Mouse (Mus musculus) left cerebral cortex, adult 9 months (tissue): ENCODE measurements around the gene Il13.
A peak's percentile ranks its signal among the peaks of the same experiment; 100 is the strongest.

ENCODE experiments used
- DNase-seq, 2 experiments: peaks; one replicate each; pipeline ENCODE4 v3.0.0; 2022; ENCODE audit warnings: low spot score in 2 of 2

Gene Il13

GRCm38 (mm10) chr11:53632122-53632733, 2.3 kb downstream of the Il13 start:
- no peak for DNase-seq

GRCm38 (mm10) chr11:53627859-53628258, 6.6 kb downstream of the Il13 start:
- DNase-seq = peak; percentile 11 to 87

DNA sequence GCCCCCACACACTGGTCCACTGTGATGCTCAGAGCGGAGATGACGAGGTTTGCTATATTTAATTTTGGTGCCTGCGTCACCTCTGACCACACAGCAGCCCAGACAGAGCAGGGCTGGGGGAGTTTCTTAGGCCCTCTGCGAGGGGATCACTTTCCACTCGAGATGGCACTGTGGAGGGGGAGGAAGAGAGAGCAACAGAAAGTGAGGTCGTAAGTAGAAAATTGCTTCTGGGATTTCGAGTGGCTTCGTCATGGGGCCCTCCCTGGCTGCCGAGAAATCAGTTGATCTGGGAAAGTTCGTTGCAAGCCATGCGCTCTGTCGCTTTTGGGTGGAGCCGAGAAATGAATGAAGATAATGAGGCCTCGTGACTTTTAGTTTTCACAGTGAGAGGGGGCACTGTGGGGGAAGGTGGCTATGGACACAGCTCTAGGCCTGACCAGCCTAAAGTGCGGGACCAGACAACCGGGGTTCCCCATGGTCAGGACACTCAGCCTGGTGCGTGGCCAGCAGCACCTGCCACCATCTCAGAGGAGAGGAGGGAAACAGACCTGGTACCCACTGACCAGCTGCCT, 7.6 kb downstream of the Il13 start:
- no peak for DNase-seq

DNA sequence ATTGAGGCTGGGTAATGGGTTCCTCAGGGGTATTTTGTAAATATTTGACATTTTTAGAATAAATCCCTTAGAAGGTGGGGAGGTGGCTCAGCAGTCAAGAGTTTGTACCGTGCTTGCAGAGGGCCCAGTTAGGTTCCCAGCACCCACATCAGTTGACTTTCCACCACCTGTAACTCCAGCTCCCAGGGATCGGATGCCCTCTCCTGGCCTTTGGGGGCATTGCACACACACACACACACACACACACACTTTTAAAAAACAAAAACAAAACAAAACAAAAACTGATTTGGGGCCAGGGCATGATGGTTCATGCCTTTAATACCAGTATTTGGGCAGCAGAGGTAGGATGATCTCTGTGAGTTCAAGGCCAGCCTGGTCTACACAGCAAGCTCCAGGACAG, 10.4 kb downstream of the Il13 start:
- no peak for DNase-seq

DNA sequence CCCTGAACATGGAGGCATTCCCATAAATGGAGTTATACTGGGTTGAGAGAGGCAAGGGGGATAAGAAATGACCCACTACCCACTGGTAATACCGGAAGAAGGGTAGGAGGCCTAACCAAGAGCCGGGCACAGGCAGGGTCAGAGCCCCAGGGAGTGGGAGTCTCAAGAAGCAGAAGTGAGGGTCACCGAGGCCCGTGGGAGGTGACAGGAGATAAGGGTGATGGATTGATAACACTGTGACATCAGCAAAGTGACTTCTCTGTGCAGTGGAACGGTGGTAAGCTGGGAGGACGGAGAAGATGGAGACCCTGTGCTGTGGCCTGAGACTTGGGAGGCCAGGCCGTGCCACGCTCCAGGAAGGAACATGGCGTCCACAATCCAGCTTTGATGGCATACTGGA, 10.9 kb downstream of the Il13 start:
- no peak for DNase-seq

DNA sequence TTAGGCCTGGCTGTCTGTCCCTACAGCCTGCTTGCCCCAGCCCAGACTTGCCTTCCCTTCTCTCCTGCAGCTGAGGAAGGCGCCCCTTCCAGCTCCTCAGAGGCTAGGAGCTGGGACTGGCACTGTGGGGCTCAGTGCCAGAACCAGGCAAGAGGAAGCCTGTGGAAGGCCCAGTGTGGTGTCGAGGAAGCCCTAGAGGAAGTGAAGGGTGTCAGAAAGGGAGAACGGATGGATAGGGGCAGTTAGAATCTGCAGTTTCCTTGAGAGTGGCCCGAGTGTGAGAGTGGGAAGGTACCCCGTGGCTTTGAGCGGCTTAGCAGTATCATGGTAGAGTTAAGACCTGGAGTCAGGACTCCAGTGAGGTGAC, 12.1 kb downstream of the Il13 start:
- DNase-seq = no peak

- no peak for DNase-seq
These were observed 12.7 kb downstream of the Il13 start for GRCm38 (mm10) chr11:53621582-53622439.

GRCm38 (mm10) chr11:53620094-53620493, 14.4 kb downstream of the Il13 start:
- no peak for DNase-seq

- no peak for DNase-seq
These were observed 15.1 kb downstream of the Il13 start for GRCm38 (mm10) chr11:53619428-53619827.

DNA sequence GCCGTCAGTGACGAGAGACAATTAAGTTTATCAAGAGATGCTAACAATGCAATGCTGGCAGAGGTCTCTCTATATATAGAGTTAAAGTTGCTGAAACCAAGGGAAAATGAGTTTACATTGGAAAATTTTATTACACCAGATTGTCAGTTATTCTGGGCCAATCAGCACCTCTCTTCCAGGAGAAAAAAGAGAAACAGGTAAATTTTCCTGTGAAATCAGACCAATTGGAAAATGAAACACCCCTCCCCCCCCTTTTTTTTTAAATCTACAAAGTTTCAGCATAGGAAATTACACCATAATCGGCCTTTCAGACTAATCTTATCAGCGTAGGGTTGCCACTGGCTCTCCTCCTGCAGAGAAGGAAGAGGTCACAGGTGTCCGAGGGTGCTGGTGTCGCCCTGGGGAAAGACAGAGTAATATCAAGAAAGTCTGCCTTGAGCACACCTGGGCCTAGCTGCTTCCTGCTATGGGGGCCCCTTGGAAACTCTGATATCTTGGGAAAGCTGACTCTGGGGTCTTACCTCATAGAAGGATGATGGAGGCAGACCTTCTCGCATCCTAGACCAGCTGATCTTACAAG, 15.8 kb downstream of the Il13 start, which contains the start of gene Il4:
Gene Il4, minus strand, starts transcription at position 51 of the 580 bp plus-strand sequence.
- no peak for DNase-seq

- DNase-seq = no peak
These were observed 16.9 kb downstream of the Il13 start for GRCm38 (mm10) chr11:53617562-53618109.

- no peak for DNase-seq
These were observed 17.5 kb downstream of the Il13 start for GRCm38 (mm10) chr11:53616748-53617558.

DNA sequence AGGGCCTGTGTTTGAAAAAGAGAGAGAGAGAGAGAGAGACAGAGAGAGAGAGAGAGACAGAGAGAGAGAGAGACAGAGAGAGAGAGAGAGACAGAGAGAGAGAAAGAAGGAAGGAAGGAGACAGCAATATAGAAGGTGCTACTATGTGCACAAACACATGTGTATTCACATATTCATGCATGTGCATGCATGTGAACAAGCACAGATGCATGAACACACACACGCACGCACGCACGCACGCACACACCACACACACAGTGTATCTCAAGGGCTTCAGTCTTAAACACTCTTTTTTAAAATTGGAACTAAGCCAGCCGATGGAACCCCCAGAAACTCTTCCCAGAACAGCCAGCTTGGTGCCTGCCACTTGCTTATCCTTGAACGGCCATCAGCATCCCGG, 18.9 kb downstream of the Il13 start:
- DNase-seq = no peak

DNA sequence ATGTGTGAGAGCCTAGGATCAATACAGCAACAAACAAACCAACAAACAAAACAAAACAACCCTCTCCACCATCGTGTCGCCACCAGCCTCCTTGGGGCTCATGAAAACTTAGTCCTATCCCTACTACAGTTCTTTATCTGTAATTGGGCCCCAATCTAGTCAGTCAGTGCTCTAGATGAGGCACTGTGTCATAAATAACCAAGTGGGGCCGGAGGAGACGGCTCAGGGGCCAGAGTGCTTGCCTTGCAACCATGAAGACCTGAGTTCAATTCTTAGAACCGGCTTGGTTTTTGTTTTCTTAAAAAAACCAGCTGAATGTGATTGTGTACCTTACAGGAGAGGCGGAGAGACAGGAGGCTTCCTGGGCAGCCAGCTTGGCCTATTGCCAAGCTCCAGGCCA, 19.3 kb downstream of the Il13 start:
- DNase-seq = no peak

GRCm38 (mm10) chr11:53609672-53610071, 24.8 kb downstream of the Il13 start:
- no peak for DNase-seq

DNA sequence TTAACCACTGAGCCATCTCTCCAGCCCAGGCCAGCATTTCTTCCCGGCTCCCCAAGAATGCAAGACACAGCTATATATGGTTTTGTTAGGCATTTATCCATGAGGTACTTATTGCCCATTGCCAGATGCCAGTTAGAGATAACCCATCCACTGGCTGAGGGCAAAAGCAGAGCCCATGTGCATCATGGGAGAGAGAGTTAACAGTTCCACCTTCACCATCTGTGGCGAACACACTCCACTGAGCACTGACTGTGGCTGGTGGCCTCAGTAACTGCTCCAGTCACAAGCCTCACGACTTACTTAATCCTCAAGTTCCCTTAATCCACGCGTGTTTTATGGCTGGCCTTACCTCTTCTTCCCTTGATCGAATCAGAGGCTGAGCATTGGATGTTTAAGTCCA, 25.3 kb downstream of the Il13 start:
- no peak for DNase-seq

DNA sequence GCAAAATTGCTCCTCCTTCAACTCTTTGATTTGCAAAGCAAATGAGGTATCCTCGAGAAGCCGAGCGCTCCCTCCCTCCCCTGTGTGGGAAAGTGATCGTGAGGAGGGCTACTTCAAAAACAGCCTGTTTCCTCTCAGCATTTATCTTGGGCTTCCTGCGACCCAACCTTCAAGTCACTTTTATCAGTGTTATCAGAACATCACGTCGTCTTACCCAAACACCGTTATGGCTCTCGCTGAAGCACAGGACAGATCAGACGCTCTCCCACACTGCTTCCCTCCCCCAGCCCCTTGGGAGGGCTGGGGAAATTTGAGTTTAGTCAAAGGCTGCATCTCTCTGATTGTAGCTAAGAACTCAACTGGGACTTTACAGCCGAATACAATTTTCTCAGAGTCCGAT, 28.9 kb downstream of the Il13 start:
- no peak for DNase-seq

- DNase-seq = no peak
These were observed 29.5 kb downstream of the Il13 start for GRCm38 (mm10) chr11:53604983-53605382.

GRCm38 (mm10) chr11:53591116-53591515, 43.4 kb downstream of the Il13 start:
- no peak for DNase-seq

GRCm38 (mm10) chr11:53590368-53590768, 44.1 kb downstream of the Il13 start:
- DNase-seq = peak in 1 of 2 experiments; percentile 28

DNA sequence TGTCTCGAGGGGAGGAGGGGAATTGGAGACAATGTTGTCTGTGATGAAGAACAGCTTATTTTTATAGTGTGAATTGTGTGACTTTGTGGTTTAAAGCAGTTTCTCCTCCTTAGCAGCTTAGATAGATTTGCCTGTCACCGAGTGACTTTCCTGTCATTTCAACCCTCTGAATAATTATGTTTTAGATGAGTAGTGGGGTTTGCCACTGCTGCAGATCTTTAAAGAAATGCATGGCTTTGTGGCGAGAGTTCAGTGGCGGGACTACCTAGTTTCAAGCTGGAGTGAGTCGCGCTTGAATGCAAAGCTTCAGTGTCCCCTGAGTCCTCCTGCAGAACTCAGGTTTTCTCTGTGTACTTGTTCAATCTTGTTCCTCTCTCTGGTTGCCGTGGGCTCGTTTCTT, 46.2 kb downstream of the Il13 start:
- DNase-seq = no peak
